Mouse (Mus musculus) 416B (cell line): ENCODE data around the gene Oasl2.
"Not testable (repeated sequence)": the region's sequence is repeated elsewhere in the genome, so short reads cannot be mapped to it uniquely, and the experiment has no call there.

ENCODE experiments used
- DNase-seq: peaks from one replicate; pipeline ENCODE4 v3.0.0; 2011; ENCODE audit warnings: low read depth

The Oasl2 gene

DNA sequence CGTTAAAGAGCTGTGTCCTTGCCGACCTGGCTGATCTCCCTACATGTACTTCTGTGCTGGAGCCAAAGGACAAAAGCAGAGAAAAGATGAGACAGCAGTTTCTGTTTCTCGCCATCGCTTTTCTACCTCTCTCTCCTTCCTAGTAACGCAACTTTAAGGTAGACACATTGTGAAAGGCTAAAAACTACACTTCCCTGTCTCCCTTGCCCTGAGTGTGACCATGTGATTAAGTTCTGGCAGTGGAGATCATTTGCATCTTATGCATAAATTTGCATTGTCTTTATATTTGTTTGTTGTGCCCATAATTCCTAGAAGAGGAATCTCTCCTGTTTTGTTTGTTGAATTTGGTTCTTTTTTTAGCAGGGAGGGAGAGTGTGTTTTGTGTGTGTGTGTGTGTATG is 19.1 kb downstream of the Oasl2 start:
- DNase-seq: no peak

DNA sequence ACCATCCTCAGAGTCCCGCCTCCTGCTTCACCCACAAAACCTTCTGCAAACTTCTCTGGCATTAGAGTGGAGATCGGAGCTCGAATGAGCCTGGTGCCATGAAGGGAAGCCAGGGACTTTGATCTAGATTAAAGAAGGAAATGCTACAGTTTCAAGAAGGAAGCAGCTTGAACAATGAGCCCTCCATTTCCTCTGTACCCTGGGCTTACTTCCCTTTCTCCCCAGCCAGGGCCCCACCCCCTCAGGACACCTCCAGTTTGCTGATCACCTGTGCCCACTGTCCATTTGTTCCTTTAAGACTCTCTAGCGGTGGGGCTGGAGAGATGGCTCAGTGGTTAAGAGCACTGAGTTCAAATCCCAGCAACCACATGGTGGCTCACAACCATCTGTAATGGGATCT is 20.0 kb downstream of the Oasl2 start:
- no peak for DNase-seq

DNA sequence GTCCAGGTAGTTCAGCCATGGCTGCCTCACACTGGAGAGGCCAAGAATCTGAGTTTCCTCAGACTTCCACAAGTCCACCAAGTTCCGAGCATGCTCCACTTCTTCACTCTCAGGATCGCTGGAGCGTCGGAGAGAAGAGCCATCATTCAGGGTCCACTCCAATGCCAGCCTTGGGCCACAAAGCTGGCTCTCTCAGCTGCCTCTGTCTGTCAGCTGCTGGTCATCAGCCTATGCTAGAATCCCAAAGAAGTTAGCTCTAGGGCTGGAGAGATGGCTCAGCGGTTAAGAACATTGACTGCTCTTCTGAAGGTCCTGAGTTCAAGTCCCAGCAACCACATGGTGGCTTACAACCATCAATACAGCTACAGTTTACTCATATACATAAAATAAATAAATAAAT is 20.6 kb downstream of the Oasl2 start:
- DNase-seq: not testable (repeated sequence)

DNA sequence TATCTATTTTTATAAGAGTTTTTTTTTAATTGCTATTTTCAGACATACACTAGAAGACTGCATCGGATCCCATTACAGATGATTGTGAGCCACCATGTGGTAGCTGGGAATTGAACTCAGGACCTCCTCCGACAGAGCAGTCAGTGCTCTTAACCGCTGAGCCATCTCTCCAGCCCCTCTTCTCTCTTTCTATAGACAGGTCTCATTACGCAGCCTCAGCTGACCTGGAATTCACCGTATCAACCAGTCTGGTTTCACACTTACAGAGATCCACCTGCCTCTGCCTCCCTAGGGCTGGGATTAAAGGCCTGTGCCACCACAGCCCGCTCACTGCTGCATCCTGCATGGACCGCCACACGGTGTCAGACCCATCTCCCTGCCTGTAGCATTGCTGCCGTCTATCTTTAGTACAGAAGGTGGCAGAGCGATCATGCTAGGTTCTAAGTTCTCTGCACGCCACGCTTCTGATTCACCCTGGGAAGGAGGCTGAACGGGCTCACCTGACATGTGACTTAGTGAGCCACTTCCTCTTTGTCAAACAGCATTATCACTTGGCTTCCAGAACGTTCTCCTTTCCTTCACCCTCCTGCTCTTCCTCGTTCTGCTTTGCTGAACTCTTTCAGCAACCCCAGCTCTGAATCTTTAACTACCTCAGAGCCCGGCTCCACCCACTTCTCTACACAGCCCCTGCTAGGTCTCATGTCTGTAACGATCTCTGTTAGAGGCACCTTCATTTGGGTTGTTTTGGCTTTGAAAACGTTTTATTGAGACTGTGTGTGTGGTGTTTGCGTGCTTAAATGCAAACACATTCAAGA is 25.0 kb downstream of the Oasl2 start:
- DNase-seq: peak; percentile 93

DNA sequence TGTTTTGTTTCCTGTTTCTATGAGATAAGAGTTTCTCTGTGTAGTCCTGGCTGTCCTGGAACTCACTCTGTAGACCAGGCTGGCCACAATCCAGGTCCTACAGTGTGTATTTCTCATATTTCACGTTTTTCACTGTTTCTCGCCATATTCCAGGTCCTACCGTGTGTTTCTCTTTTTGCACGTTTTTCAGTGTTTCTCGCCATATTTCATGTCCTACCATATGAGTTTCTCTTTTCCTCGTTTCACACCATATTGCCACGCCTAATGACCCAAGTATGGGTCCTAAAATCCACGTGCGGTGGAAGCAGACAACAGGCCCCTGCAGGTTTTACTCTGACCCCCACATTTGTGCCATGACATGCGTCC is 25.6 kb downstream of the Oasl2 start:
- DNase-seq: no peak

DNA sequence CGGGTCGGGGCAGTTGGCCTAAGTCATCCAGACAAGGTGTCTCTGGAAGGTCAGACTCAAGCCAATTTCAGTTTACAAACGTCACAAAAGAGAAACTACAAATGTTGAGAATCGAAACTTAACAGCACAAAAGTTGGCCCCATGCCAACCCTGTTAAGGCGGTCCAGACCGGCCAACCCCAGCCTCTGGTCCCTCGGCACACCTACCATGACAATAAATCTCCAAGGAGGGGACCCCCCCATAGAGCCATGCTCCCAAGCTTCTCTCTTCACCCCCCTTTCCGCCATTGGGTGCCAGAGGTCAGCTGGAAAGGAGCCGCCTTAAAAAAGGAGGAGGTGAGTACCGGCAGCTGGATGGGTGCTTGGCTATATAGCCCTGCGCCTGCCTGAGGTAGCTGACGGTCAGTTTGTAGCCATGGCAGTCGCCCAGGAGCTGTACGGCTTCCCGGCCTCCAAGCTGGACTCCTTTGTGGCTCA is 26.3 kb downstream of the Oasl2 start, which contains the start of gene Oasl1:
Oasl1 (plus strand) TSS at position 243 of the 476 bp plus-strand sequence.
- DNase-seq: peak; percentile 79

DNA sequence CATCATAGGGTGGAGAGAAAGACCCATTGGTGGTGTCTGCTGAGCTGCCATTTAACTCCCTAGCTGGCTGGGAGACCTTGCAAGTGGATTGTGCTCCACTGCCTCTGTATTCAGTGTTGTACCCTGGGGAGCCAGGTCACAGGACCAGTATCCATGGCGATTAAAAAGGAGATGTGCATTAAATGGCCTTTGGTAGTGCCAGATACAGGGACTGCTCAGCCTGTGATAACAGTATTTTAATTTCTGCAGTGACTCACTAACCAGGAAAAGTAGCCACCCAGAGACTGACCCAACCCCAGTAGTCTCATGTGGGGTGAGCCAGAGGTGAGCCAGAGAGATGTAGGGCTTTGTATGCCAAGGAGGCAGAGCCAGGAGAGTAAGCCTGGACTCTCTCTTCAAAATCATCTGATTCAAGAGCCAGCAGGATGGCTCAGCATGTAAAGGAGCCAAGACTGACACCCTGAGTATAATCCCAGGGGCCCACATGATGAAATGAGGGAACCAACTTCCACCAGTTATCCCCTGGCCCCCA is 29.5 kb downstream of the Oasl2 start:
- DNase-seq: no peak

DNA sequence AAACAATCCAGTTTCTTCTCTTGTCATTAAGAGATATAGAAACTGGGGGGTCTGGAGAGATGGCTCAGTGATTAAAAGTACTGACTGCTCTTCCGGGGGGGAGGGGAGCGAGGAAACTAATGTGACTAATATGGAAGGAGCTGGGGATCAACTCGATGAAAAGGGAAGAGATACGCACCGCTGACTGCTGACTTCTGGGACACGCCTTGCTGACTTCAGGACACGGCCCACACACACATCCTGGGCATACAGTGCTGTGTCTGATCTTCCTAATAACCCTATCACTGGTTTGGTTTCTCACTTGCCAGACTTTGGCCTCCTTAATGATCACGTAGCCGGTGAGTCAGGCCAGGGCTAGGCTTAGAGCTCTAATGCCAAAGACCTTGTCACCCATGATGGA is 30.0 kb downstream of the Oasl2 start:
- no peak for DNase-seq

DNA sequence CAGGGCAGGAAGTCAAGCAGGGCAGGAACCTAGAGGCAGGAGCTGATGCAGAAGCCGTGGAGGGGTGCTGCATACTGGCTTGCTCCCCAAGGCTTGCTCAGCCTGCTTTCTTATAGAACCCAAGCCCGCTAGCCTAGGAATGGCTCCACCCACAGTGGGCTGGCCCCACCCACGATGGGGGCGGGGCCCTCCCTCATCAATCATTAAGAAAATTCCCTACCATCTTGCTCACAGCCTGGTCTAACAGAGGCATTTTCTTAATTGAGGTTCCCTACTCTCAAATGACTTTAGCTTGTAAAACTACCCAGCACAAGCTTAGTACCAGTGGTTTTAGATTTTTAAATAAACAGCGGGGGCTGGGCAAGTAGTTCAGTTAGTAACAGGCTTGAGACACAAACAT is 34.9 kb downstream of the Oasl2 start:
- no peak for DNase-seq

DNA sequence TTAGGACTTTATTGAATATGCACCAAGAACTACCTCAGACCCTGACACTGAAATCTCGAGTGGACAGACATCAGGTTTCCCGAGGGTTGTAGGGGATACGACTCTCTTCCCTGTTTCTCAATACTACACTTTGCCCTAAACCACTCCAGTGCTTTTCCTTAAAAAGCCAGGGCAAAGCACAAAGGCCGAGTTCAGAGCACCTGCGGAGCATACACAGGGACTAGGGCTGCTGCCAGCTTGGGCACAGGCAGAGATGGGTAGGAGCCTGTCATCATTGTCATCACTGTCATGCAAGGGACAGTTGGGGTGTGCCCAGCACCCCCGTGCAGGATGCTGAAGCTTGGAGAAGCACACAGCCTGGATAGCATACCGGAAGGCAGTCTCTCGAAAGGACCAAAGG is 36.5 kb downstream of the Oasl2 start:
- DNase-seq: no peak

DNA sequence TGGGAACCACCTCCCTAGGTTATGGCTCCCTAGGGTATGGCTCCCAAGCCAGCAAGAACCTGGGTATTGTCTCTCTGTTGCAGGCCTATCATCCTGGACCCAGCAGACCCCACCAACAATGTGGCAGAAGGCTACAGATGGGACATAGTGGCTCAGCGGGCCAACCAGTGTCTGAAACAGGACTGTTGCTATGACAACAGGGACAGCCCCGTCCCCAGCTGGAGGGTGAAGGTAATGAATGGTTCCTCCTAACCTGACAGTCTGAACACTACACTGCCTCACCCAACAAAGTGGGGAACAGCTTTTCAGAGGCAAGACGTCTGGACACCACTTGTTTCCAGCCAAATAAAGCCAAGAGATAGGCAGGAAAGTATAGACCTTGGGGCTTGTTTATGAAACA is 39.1 kb downstream of the Oasl2 start:
- DNase-seq: no peak

DNA sequence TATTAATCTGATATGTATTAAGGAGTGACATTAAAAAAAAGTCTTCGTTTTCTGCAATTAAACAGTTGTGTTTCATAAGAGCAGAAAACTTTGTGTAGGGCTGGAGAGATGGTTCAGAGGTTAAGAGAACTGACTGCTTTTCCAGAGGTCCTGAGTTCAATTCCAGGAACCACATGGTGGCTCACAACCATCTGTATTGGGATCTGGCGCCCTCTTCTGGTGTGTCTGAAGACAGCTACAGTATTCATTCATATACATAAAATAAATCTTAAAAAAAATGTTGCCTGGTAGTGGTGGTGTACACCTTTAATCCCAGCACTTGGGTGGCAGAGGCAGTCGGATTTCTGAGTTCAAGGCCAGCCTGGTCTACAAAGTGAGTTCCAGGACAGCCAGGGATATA is 44.4 kb downstream of the Oasl2 start:
- peak; percentile 33 for DNase-seq

DNA sequence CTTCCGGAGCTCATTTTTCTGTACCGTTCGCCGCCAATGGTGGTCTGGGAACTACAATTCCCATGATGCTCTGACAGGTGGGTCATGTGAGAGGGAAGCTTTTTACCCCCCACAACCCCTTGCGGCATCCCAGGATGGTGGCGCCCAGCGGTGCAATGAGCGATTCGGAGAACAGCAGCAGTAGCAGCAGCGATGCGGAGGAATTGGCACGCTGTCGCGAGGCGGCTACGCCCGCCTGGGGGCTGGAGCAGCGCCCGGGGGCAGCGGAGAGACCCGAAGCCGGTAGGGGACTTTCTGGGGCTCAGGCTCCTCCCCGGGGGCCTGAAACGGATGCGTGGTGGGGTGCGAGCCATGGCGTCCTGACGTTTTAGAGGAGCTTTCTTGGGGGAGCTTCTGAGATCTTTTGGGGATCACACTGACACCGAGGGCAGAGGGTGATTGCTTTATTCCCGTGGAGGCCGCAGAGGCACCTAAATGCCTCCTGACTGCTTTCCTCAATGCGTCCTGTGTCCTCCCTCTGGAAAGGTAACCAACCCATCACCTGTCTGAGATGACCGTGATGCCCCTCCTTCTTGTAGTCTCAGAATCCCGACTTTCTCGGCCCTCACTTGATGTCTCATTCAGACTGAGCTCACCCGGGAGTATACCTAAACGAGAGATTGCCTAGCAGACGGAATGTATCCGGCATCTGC is 45.5 kb downstream of the Oasl2 start, which contains the start of gene 2210016L21Rik:
2210016L21Rik (plus strand) TSS at position 85 of the 692 bp plus-strand sequence.
- DNase-seq: peak; percentile 90

DNA sequence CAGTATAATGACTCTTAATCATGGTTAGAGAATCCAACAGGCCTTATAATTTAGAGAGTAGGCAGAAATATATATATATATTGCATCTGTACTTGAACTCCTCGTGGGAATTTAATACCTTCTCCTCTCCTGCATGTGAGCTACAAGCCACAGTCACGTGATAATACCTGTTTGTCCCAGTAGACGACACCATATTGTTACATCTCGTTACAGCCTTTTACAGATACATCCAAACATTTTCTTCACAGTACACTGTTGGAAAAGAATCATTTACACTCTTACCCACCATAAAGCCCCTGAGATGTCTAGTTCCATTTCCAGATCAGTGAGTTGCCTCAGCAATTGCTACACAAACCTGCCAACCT is 46.0 kb downstream of the Oasl2 start:
- no peak for DNase-seq

DNA sequence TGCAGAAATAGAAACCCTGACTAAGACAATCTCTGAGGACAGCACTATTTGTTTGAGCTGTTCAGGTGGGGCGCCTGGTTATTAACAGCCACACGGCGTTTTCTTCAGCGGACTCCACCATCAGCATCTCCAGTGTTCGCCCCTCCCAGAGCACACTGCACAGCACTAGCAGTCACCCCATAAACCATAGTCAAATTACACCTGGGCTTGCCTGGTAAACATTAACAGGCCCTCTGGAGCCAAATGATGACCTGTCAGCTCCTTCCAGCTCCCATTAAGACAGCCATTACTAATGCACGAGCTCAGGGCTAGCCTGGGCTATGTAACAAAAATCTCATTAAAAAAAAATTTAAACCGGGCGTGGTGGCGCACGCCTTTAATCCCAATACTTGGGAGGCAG is 48.3 kb downstream of the Oasl2 start:
- no peak for DNase-seq

DNA sequence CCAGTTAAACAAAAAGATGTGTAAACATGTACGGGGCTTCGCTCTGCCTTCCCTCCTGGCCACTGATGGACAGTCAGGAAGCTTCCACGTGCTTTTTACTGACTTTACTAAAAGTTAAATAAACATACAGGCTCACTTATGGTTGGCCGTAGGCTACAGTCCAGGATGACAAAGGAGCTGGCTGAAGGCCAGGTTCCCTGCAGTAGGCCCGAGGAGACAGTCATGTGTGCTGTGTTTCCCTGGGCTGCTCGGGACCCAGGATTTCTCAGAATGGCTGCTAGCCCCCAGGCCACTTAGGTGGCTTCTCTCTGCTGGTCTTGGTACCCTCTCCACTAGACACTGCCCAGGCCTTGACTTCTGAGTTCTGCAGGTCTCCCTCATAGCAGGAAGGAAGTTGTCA is 52.2 kb downstream of the Oasl2 start:
- no peak for DNase-seq

DNA sequence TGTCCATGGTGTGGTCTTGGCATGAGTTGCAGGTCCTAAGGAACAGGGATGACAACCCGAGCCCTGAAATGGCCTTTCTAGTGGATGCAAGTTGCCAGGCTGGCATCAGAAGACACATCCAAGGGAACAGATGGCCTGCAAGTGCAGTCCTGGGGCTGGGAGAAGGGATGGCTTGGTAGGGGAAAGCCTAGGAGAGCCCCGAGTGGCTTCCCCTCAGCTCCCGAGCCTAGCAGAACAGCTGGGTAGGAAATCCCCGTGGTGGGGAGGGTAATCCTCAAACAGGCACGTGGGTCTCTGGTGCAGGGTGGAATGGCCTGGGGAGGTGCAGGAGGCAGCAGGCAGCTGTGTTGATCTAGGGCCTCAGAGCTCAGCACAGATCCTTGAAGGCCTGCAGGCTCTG is 52.6 kb downstream of the Oasl2 start:
- DNase-seq: no peak

DNA sequence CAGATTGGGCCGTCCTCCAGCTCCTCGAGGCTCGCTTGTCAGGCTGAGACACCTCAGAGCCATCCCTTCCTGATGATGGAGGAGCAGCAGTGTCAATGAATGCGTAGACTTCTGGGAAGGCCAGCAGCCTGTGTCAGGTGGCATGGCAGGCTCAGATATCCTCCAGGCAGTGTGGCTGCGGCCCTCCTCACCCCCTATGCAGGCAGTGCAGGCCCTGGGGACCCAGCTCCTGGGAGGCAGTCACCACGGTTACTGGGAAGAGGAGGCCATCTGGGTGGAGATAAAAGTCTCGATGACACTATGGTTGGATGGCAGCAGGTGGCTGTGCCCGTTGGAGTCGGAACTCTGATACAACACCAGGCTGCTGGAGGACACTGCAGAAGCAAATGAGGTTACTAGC is 53.1 kb downstream of the Oasl2 start:
- DNase-seq: no peak

DNA sequence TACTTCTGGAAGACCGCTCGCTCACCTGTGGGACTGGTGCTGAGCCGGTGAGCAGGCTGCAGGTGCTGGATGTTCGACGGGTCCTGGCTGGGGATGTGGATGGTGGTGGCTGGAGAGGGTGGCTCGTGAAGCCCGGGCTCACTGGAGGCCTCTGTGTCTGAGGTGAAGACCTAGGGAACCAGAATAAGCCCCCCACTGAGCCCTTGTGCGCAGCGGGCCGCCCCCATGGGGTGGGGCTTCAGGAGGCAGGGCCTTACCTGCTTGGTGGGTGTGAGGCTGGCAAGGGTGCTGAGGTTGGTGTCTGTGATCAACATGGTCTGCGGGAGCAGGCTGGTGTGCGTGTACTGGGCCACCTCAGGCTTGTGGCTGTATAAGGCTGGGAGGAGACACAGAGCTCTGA is 53.9 kb downstream of the Oasl2 start:
- DNase-seq: no peak

DNA sequence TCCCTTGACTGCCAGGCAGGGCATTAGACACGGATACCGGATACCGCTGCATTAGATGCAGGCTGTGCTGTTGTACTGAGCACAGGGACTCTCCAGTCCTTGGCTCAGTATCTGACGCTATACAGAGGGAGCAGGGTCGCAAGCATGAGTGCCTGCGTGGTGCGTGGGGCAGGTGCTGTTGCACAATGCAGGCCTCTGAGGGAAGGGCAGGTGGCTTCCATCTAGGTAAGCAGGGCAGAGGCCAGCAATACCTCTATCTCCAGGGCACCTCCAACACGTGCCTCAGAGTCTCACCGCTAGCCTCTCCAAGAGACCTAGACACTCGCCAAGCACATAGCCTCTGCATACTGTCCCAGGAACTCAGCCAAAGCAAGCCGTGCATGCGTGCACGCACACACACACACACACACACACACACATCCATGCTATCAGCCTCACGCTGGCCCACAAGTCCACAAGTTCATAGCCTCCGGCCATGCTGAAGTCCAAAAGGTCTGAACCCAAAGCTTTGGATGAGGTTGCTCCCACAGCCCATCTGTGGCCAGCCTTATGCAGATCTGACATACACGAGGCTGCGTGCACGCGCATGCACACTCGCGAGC is 54.6 kb downstream of the Oasl2 start:
- no peak for DNase-seq

DNA sequence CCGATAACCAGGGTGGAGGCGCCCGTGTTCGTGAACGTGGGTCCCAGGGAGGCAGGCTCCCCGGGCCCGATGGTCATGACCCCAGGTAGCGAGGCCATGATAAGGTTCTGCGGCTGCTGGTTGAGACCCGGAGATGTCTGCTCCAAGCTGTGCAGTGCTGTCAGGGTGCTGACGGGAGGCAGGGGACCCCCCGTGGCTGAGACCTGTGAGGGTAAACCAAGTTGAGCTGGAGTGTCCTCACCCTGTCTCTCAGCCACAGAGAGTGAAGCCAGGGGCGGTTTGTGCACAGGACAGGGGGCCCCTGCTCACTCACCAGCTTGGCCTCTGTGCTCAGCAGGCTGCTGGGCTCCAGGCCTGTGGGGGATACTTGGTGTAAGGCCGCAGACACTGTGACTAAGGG is 56.6 kb downstream of the Oasl2 start:
- no peak for DNase-seq

DNA sequence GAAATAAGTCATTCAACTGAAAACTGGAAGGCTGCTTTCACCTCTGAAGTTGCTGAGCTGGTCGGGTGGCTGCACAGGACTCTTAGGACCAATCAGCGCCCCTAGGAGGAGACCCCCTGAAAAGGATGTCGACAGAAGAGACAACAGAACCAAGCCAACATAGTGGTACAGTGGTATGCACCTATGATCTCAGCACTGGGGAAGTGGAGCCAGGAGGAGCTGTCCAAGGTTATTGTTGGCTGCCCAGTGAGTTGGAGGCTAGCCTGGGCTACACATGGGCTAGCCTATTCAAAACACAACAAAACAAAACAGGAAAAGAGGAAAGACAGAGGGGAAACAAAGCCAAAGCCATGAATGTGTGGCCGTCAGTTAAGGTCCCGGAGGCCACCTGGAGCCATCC is 61.3 kb downstream of the Oasl2 start:
- no peak for DNase-seq
